In genomic region chr3:154764115-154764514, GRCm38 (mm10) we compare ENCODE assay signal across 12 mouse cellular contexts.
"Had no signal": no experiment of that assay in that cellular context is flagged by ENCODE, and none has a peak within 500 bp of the region (broad histone marks: within the 10 kb centered on the region; RNA-seq: fewer than 3 reads in every experiment).

No protein-coding gene starts in this region.

- H3K4me3 ChIP-seq: liver, embryonic 15.5 days; midbrain, embryonic 10.5 days; myocyte; neural tube, embryonic 15.5 days had no signal

- H3K36me3 ChIP-seq: liver, embryonic 15.5 days; midbrain, embryonic 10.5 days; neural tube, embryonic 15.5 days had no signal

- H3K9me3 ChIP-seq: liver, embryonic 15.5 days; midbrain, embryonic 10.5 days; neural tube, embryonic 15.5 days had no signal

- H3K27ac ChIP-seq: liver, embryonic 15.5 days; midbrain, embryonic 10.5 days; neural tube, embryonic 15.5 days had no signal

- DNase-seq: kidney, postnatal 14 days; left cerebral cortex, postnatal 4 days; lung, postnatal 4 days; midbrain, embryonic 14.5 days; thymus, adult 18-20 months; thymus, postnatal 14 days had no signal

- H3K4me2 ChIP-seq: liver, embryonic 11.5 days; liver, embryonic 15.5 days; lung, embryonic 14.5 days; neural tube, embryonic 15.5 days had no signal

- H3K9ac ChIP-seq: liver, embryonic 15.5 days; lung, embryonic 14.5 days; neural tube, embryonic 15.5 days had no signal

- H3K4me1 ChIP-seq: liver, embryonic 15.5 days; midbrain, embryonic 10.5 days; neural tube, embryonic 15.5 days had no signal

- H3K27me3 ChIP-seq: liver, embryonic 15.5 days; neural tube, embryonic 15.5 days had no signal
